Mouse (Mus musculus) mature B cell (primary cell): ENCODE measurements at regions not wholly inside any gene's neighbourhood (a gene's known extent, or its start where the extent isn't known, plus 50 kb on each side); places are given as distances from the start of the nearest gene placed in this dataset.

Experiments
- in situ Hi-C: fragments of 300-500 bp; cut with MboI; formaldehyde crosslinking; loops from 2 replicates; pipeline ENCODE4 v1.14.3; 2019

GRCm38 (mm10) chr9:115361191-115361590 is 51.0 kb upstream of the Stt3b start:
- in situ Hi-C loops, result no loop called here

GRCm38 (mm10) chr9:115361881-115362280 is 51.7 kb upstream of the Stt3b start:
- in situ Hi-C loops, result no loop called here

DNA sequence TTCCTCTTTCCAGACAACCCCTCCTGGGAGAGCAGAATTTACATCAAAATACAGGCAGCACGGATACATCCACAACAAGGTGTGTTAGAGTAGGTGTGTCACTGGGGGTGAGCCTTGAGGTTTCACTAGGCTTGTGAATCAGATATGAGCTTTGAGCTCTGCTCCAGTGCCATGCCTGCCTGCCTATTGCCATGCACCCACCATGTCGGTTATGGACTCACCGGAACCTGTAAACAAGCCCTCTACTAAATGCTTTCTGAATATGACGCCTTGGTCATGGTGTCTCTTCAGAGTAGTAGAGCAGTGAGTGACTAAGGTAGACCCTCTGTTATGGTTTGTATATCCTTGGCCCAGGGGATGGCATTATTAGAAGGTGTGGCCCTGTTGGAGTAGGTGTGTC is 52.3 kb upstream of the Stt3b start:
- in situ Hi-C loops, result no loop called here

DNA sequence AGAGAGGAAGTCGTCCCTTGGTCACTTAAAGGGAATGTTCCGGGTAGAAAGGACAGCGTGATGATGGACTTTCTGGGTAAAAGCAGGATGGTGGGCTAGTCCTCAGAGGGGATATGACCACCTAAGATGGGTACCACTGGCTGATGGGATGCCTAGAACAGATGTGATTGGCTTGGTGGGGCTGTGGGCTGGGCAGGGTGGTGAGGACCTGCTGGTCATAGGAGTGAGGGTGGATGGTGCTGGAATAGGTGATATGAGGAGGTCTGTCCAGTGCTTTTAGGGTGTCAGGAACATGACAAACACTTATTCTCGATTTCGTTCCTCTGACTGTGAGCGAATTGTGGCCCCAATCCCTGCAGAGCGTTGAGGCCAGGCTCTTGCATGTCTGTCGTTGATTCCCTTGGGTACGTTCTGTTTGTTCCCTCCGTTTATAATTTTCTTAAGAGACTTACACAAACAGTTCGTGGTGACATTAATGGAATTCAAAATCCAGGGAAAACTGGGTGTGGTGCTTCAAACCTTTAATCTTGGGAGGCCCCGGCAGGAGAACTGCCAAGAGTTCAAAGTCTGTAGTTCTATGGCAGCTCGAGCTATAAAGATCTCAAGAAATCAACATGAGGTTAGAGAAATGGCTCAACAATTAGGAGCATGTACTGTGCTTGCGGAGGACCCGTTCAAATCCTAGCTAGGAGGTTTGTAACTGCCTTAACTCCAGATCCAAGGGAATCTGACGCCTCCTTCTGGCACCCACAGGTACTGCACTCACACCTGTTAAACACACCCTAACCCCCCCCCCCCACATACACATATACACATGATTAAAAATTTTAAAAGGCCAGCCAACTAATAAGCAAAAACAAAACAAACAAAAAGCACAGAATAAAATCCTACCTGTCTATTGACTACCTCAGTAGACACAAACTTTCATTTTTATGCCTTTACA is 55.0 kb upstream of the Stt3b start:
- in situ Hi-C loops, result no loop called here

- in situ Hi-C loops, result no loop called here
These were observed 57.6 kb upstream of the Stt3b start for GRCm38 (mm10) chr9:115367808-115368207.

DNA sequence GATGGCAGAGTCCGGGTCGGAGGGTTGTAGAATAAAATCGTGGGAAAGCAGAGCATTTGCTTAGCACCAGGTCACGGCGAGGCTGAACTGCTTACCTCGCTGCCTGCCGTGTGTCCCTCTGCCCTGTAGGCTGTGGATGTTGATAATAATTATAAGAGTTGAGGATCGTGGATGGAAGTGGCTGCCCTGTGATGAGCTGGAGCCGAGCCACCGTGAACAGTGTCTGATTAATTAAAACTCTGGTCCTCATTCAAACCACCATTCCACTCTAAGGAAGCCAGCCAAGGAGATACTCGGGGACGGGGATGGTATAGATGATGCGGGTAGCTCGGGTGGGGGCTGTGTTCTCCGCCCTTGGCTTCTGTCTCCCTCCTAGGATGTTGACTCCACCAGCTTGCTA is 70.1 kb upstream of the Stt3b start:
- in situ Hi-C loops, result no loop called here

DNA sequence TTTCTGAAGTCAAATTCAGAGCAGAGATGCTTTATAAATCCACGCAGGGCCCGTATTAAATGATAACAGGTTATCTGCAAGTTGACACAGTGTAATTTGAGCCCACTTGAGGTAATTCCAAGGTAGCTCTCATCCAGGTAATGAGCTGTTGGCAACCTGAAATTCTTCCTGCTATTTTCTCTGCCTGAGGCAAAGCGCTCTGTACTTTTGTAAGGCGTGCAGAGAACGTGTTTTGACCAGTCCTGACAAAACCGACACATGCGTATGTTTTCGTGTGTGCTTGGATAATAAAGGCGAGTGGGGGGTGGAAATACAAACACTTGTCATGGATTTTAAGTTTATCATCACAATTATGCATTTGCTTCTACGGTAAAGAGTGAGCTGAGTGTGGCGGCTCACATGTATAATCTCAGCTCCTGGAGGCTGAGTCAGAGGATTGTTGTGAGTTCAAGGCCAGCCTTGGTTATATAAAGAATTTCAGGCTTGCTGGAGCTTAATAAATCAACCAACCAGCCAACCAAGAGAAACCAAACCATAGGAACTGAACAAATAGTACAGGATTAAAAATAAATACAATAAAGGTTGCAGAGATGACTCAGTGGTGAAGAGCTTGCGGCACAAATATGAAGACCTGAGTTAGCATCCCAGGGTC is 72.7 kb upstream of the Stt3b start:
- in situ Hi-C loops, result no loop called here

GRCm38 (mm10) chr9:115383935-115384334 is 73.7 kb upstream of the Stt3b start:
- in situ Hi-C loops, result no loop called here

GRCm38 (mm10) chr9:115384345-115384744 is 74.1 kb upstream of the Stt3b start:
- in situ Hi-C loops, result no loop called here

DNA sequence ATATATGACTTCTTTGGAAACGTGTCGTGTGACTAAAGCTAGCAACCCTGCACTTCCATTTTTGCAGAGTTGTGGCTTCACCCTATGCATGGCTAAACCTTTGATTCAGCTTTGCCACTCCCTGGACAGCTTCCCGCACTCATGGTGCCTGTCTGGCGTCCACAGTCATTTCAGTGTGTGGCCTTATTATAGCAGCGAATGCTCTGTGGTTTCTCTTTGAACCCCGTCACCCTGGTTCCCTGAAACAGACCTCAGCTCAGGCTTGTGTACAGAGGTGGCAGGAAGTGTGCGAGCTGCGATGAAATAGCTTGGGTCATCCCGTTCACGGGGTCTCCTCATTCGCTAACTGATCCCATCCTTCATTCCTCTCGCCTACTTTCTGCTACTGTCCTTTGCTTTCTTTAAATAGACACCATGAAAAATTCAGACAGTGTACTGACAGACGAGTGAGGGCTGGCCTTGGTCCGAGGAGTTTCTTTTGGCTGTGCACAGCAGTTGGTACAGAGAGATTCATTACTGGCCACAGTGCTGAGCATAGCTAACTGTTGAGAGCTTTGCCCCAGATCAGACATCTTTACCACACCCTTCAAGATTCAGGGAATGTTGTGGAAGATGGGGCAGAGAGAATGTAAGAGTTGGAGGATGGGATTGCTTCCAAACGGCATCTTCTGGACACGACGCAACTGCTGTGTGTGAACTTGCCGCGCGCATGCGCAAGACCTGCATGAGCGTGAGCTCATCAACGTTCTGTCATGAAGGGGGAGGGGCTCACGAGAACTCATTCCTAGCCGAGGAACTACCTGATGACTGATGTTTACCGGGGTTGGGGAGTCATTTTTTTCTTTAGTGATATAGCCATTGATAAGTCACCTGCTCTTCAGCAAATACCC is 77.5 kb upstream of the Stt3b start:
- in situ Hi-C loops, result no loop called here

DNA sequence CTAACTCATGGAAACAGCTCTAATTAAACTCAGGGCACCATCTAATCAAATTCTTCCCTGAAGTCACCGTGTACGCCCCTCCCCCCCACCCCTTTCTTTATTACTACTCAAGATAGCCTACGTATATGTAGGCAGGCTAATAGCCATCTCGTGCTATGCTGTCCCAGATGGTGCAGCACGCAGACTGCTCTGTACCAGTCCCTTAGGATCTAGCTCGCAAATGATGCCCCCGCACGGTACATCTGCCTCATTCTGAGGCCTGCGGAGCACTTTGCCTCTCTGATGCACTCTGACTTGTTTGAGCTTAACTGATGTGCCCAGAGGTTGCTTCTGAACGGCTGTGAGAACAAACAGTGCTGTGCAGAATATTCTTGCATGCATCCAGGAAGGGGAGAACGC is 78.1 kb upstream of the Stt3b start:
- in situ Hi-C loops, result no loop called here

DNA sequence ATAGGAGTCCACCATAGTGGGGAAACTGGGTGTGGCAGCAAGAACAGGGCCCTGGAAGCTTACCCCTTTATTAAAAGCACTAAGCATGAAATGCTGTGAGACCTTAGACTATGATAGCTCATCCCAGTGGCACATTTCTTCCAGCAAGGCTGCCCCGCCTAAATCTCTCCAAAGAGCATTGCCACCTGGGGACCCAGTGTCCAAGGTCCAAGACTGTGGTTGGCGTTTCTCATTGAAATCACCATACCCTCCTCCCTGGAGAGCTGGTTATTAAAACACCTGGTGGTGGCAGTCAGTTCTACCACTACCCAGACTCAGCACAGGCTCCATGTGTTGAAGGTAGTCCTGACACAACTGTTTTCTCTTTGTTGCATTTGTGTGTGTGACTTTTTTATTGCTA is 78.9 kb upstream of the Stt3b start:
- in situ Hi-C loops, result no loop called here

DNA sequence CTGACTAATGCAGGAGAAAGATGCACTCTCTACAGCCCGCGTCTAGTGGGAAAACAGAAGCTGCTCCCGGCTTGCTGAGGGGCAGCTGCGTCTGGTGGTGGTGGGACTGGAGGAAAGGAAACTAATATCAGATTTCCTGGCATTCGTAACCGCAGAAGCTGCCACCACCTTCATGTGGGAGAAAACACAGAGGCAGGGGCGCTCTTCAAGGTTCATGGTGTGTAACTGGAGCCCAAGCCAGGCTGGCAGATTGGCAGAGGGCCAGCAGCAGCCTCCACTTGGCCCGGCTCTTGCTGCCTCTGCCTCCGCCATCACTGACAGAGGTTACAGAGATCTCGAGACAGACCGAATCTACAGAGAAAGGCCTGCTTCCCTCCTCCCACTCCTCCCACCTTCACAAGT is 80.7 kb upstream of the Stt3b start:
- in situ Hi-C loops, result no loop called here

GRCm38 (mm10) chr9:115395511-115395910 is 85.3 kb upstream of the Stt3b start:
- in situ Hi-C loops, result no loop called here

- in situ Hi-C loops, result no loop called here
These were observed 90.2 kb upstream of the Stt3b start for GRCm38 (mm10) chr9:115400461-115400860.

- in situ Hi-C loops, result no loop called here
These were observed 91.4 kb upstream of the Stt3b start for GRCm38 (mm10) chr9:115401405-115402151.

DNA sequence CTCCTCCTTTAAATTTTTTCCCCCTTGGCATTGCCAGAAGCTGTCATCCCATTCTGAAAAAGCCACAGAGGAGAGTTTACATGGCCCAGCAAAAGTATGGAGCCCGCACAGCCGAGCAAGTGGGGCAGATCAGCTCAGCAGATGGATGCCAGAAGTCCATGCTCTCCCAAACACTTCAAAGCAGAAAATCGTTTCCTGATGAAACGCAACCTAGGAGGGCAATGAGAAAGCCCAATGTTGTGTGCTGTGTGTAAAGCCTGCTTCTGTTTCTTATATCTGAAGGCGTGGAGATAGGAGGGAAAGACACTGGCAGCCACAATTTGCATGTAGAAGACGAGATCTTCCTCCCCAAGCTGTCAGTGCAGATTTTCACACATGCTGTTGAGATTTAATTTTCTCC is 92.4 kb upstream of the Stt3b start:
- in situ Hi-C loops, result no loop called here

DNA sequence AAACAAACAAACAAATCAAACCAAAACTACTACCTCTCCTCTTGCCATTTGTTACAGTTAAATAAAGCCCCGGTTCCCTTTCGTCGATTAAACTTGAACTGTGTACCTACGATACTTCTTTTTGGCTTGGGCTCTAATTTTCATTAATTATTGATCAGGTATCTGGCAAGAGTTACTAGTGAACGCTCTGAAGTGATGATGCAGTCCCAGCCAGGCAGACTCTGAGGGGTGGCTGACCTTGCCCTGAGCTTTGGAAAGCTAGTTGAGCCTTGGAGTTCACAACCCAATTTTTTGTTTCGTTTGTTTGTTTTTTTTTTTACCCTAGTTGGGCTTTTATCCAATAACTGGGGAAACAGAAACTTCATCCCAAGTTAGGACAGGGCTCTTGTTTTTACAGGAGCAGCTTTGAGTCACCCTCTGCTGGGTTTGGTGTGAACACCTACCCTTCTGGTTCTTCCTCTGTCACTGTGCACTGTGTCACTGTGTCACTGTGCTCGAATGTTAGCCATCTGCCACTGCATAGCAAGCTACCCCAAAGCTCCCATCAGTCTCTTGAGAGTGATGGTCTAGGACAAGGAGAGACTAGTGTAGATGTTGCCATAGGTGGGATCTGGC is 93.2 kb upstream of the Stt3b start:
- in situ Hi-C loops, result no loop called here

DNA sequence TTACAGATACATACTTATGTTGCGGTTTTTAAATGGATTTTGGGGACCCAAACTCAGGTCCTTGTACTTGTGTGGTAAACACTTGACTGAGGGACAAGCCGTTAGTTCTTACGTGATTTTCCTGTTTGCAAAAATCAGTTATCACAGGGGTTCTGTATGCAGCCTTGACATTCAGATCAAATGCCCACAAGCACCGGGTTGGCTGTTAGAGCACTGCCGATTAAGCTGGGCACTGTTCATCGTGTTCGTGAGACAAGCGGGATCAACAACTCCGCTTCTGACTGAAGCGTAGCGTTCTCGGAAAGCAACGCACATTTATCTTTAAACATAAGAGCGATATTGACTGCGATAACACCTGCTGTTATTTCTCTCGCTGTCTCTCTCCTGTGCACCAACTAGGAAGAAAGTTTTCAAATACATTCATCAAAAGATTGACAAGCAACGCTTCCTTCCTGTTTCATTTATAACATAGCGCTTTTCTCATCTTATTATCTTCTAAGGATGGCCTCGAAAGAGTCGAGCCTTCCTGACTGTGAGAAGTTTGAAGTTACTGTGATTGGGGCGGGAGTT is 97.8 kb upstream of the Stt3b start:
- in situ Hi-C loops, result no loop called here

DNA sequence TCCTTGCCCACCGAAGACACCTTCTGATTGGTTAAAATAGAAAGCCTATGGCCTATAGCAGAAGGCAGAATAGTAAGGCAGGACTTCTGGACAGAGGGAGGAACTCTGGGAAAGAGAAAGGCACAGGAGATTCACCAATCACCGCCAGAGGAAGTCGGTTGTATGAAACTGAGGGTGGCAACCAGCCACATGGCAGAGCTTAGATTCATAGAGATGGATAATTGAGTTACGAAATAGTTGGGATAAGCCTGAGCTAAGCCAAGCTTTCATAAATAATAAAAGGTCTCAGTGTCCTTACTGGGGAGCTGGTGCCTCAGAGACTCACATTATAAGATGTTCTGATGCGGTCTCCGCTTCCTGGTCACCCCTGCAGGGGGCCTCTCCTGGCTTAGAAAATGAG is 98.7 kb upstream of the Stt3b start:
- in situ Hi-C loops, result no loop called here

DNA sequence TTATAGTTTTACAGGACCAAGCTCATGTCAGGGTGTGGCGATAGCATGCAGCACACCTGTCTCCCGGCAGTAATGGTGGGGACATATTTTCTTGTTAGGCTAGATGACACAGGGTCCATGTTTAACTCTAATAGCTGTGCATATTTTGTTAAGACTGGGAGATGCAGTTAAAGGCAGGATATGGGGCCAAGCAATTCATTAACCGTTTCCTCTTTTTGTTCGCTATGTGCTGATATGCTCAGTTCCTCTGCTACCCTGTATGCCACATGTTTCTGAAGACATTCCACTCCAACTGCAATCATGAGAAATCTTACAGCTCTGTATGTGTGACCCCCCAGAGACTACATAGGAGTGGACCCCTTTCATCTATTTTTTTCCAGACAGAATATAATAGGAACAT is 104.0 kb upstream of the Stt3b start:
- in situ Hi-C loops, result no loop called here
